Mouse (Mus musculus): ENCODE results near the gene Cd300lg.

DNA sequence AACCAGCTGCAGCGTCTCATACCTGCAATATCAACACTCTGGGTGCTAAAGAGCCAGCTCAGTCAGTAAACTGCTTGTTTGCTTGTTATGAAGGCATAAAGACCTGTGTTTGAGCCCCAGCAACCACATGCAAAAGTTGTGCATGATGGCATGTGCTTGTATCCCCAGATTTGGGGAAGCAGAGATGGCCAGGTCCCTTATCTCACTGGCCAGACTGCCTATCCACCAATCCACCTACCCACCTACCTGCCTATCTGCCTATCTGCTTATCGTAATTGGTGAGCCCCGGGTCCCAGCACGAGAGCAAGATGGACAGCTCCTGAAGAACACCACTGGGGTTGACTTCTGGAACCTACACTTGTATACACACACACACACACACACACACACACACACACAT is 12.0 kb upstream of the Cd300lg start:
- TF ChIP-seq GATA1 (IDR thresholded peaks at IDR 0.05; ENCODE audit: low read length) (no peak), TAL1 (IDR thresholded peaks at IDR 0.05; ENCODE audit: low read length) (no peak)
